Mouse (Mus musculus): ENCODE results near the gene Cdc27.
"Not testable (repeated sequence)": the region's sequence is repeated elsewhere in the genome, so short reads cannot be mapped to it uniquely, and the experiment has no call there.

The Cdc27 gene

GRCm38 (mm10) chr11:104571373-104571772 lies 21.0 kb upstream of the Cdc27 start:
- not testable (repeated sequence) for DNase-seq (ENCODE audit: extremely low spot score, low read depth, low spot score)

GRCm38 (mm10) chr11:104570515-104570914 lies 20.1 kb upstream of the Cdc27 start:
- DNase-seq (ENCODE audit: extremely low spot score, low read depth, low spot score) = not testable (repeated sequence)

GRCm38 (mm10) chr11:104568326-104568725 lies 17.9 kb upstream of the Cdc27 start:
- no peak for DNase-seq (ENCODE audit: extremely low spot score, low read depth, low spot score)

- DNase-seq (ENCODE audit: extremely low spot score, low read depth, low spot score) = no peak
These were observed 17.3 kb upstream of the Cdc27 start for GRCm38 (mm10) chr11:104567736-104568135.

GRCm38 (mm10) chr11:104566796-104567195 lies 16.4 kb upstream of the Cdc27 start:
- no peak for DNase-seq (ENCODE audit: extremely low spot score, low read depth, low spot score)

GRCm38 (mm10) chr11:104566097-104566496 lies 15.7 kb upstream of the Cdc27 start:
- DNase-seq (ENCODE audit: extremely low spot score, low read depth, low spot score) = no peak

- DNase-seq (ENCODE audit: extremely low spot score, low read depth, low spot score) = no peak
These were observed 14.8 kb upstream of the Cdc27 start for GRCm38 (mm10) chr11:104565172-104565571.

GRCm38 (mm10) chr11:104563496-104563895 lies 13.1 kb upstream of the Cdc27 start:
- no peak for DNase-seq (ENCODE audit: extremely low spot score, low read depth, low spot score)

- DNase-seq (ENCODE audit: extremely low spot score, low read depth, low spot score) = no peak
These were observed 10.6 kb upstream of the Cdc27 start for GRCm38 (mm10) chr11:104560971-104561370.

GRCm38 (mm10) chr11:104558651-104559403 lies 8.4 kb upstream of the Cdc27 start:
- no peak for DNase-seq (ENCODE audit: extremely low spot score, low read depth, low spot score)

GRCm38 (mm10) chr11:104558065-104558464 lies 7.6 kb upstream of the Cdc27 start:
- DNase-seq (ENCODE audit: extremely low spot score, low read depth, low spot score) = no peak

- peak; percentile 31 for DNase-seq (ENCODE audit: extremely low spot score, low read depth, low spot score)
These were observed 698 bp downstream of the Cdc27 start for GRCm38 (mm10) chr11:104549438-104550405.

- DNase-seq (ENCODE audit: extremely low spot score, low read depth, low spot score) = no peak
These were observed 2.9 kb downstream of the Cdc27 start for GRCm38 (mm10) chr11:104547502-104547901.

- DNase-seq (ENCODE audit: extremely low spot score, low read depth, low spot score) = no peak
These were observed 5.9 kb downstream of the Cdc27 start for GRCm38 (mm10) chr11:104544507-104544906.

- not testable (repeated sequence) for DNase-seq (ENCODE audit: extremely low spot score, low read depth, low spot score)
These were observed 7.1 kb downstream of the Cdc27 start for GRCm38 (mm10) chr11:104543337-104543736.

GRCm38 (mm10) chr11:104539811-104540210 lies 10.6 kb downstream of the Cdc27 start:
- DNase-seq (ENCODE audit: extremely low spot score, low read depth, low spot score) = no peak

- no peak for DNase-seq (ENCODE audit: extremely low spot score, low read depth, low spot score)
These were observed 12.4 kb downstream of the Cdc27 start for GRCm38 (mm10) chr11:104537945-104538555.

GRCm38 (mm10) chr11:104536843-104537242 lies 13.6 kb downstream of the Cdc27 start:
- no peak for DNase-seq (ENCODE audit: extremely low spot score, low read depth, low spot score)

- no peak for DNase-seq (ENCODE audit: extremely low spot score, low read depth, low spot score)
These were observed 24.5 kb downstream of the Cdc27 start for GRCm38 (mm10) chr11:104525935-104526334.

GRCm38 (mm10) chr11:104512436-104512835 lies 38.0 kb downstream of the Cdc27 start:
- DNase-seq (ENCODE audit: extremely low spot score, low read depth, low spot score) = no peak

- peak; percentile 6 for DNase-seq (ENCODE audit: extremely low spot score, low read depth, low spot score)
These were observed 39.8 kb downstream of the Cdc27 start for GRCm38 (mm10) chr11:104510606-104511005.
